Mouse (Mus musculus): ENCODE measurements around the gene Cd86. TPM values are rescaled to one million over a fixed set of nuclear protein-coding genes. Genes with fewer than 3 reads are reported as not detected.
A peak's percentile ranks its signal among the peaks of the same experiment; 100 is the strongest.

Gene Cd86
- polyA plus RNA-seq, 1 experiment from 2014 or later, result 2.9 TPM

DNA sequence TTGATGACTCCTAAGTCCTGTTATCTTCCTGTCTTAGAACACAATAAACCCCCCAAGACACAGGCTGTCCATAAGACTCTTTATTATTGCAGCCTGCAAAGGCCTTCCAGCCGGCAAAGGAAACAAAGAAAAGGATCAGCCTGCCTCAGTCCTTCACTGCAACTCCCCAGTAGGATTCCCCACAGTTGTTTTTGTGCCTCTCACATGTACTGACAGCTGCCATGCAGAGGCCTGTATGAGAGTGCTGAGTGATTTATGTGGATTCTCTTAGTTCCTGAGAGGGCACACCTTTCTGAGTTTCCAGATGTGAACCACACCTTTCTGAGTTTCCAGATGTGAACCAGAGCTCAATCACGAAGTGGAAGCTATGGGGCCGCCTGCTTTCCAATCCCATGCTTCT, 83.8 kb downstream of the Cd86 start:
- Histone ChIP-seq H3K4me1 (no peaks in the 10 kb centered on the region), H3K4me2 (no peak overlapping the region), H3K36me3 (no peaks in the 10 kb centered on the region), H3K9ac (no peak overlapping the region), H3K27me3 (no peaks in the 10 kb centered on the region), H3K27ac (no peak overlapping the region), H3K4me3 (no peak overlapping the region), H3K9me3 (no peaks in the 10 kb centered on the region)
- no peak for ATAC-seq (ENCODE audit: insufficient number of reproducible peaks, low FRiP score, low TSS enrichment, low read depth)
- 29% methylated on average over 3 of the region's 3 CpGs for WGBS

DNA sequence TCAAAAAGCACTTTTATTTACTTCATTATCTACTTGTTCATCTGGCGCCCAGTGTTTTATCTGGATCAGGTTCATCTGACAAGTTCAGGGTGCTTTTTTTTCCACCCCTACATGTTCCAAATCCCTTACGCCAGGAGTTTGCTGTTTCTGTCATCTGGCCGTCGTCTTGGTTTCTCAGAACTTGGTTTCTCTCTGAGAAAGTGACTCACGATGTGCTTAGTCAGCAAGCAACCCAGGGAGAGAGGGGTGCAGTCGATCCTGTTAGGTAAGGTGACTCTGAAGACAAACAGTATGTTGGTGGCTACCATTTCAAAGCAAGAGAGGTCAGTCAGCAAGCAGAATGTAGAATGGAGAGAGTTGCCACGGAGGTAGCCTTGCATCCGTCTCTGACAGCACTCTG, 93.9 kb downstream of the Cd86 start:
- Histone ChIP-seq H3K4me3 (no peak overlapping the region), H3K4me1 (no peaks in the 10 kb centered on the region), H3K27ac (no peak overlapping the region), H3K27me3 (no peaks in the 10 kb centered on the region), H3K9me3 (no peaks in the 10 kb centered on the region), H3K36me3 (no peaks in the 10 kb centered on the region), H3K9ac (no peak overlapping the region), H3K4me2 (no peak overlapping the region)
- ATAC-seq (ENCODE audit: insufficient number of reproducible peaks, low FRiP score, low TSS enrichment, low read depth), result no peak
- WGBS, result 64% methylated on average over 8 of the region's 8 CpGs

DNA sequence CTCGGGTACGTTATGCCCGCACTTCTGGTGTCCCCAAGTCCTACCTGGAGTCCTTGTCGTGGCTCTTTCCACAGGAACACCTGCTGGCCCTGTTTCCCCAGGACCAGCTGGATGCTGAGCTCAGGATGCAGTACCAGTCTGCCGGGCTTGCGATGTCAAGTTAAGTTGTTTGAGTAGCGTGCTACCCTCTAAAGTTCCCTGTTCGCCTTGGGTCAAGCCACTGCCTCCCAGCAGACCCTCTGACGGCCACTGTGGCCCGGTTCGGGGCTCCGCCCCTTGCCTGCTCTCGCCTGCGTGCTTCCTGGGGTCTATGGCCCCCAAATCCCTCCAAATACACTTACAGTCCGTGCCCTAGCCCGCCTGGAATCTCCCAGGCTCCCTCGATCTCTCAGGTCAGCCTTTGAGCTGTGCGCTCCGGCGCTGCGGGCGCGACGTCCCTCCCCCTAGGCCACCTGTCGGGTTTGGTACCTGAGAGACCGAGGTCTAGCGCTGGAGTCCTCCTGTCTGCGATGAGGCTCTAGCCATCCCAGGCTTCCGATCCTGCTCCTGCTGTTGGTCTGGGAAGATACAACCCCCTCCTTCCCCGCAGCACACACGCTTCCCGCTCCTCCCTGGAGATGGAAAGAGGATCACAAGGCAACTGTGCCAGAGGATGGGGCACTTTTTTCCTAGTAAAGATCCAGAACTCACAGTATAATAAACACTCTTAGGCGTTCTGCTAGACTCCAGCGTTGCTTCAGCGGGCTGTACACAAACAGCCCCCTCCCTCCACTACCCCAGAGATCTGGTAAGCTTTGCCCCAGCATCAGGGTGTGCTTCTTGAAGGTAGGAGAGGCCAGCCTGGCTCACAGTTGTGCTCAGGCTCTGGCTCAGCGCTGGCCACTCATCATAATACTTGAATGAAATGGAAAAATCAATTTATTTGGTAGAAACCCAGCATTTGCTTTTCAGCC, 104.2 kb downstream of the Cd86 start, which contains the start of gene Casr:
Gene Casr, minus strand, starts transcription at position 756 of the 953 bp plus-strand sequence.
- Histone ChIP-seq H3K4me3 (peak within 1 kb of the TSS; percentile 29), H3K27ac (no peak within 1 kb of the TSS), H3K36me3 (no peaks in the 10 kb centered on the region), H3K4me2 (peak within 1 kb of the TSS; percentile 56), H3K9me3 (no peaks in the 10 kb centered on the region), H3K4me1 (peaks cover 12% of the 10 kb centered on the region), H3K9ac (no peak within 1 kb of the TSS), H3K27me3 (peaks cover 26% of the 10 kb centered on the region)
- 3% methylated on average over 36 of the region's 36 CpGs for WGBS
- ATAC-seq (ENCODE audit: insufficient number of reproducible peaks, low FRiP score, low TSS enrichment, low read depth), result no peak

DNA sequence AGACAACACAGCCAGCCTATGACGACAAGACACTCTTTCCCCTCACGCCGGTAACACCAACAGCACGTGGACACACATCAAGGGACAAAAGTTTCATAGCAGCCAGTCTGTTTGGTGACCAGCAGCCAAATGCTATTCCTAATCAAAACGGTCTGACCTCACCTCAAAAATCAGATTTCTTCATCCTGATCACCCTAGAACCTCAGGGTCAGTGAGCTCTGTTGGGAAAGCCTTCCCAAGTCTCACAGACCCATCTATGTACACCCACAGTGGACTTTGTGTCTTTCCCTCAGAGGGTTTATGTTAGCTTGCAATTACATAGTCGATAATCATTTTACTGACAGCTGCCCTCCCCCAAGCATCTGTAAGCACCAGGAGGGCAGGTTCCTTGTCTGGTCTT, 106.3 kb downstream of the Cd86 start:
- 79% methylated on average over 6 of the region's 6 CpGs for WGBS

DNA sequence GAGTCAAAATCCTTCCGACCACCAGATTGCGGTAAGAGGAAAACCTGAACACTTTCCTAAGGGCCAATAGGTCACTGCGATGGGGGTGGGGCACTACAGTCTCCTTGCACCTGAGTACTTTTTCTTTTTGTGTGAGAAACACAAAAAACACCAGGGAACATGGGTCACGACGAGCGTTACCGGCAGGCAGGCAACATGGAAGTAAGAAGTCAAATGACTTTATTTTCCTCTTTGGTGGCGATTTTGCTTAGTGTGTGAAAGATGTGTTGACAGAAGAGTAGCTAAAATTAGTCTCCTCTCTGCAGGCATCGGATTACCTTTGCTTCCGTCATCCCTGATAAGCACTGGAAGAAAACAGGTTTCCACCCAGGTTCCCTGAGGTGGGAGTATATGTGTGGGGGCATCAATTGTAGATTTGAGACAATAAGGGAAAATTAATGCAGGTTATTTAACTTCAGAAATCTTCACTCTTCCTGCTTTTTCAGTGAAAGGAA, 110.2 kb downstream of the Cd86 start:
- no peak overlapping the region for H3K4me2 ChIP-seq
- no peaks in the 10 kb centered on the region for H3K4me1 ChIP-seq
- H3K27ac ChIP-seq, result no peak overlapping the region
- no peak for ATAC-seq (ENCODE audit: insufficient number of reproducible peaks, low FRiP score, low TSS enrichment, low read depth)
- H3K36me3 ChIP-seq, result no peaks in the 10 kb centered on the region
- H3K9me3 ChIP-seq, result 0 out of 2 replicates have a peak, but pooled peaks cover 3% of the 10 kb centered on the region
- H3K4me3 ChIP-seq, result no peak overlapping the region
- 72% methylated on average over 10 of the region's 10 CpGs for WGBS
- H3K9ac ChIP-seq, result no peak overlapping the region
- peaks cover 8% of the 10 kb centered on the region; the same call in 1 of the 2 replicates for H3K27me3 ChIP-seq

More for the DNA sequence above, 106.3 kb downstream of the Cd86 start:
- Histone ChIP-seq H3K9me3 (no peaks in the 10 kb centered on the region), H3K4me2 (no peak overlapping the region), H3K36me3 (no peaks in the 10 kb centered on the region), H3K27me3 (peaks cover 26% of the 10 kb centered on the region), H3K27ac (no peak overlapping the region), H3K4me1 (peaks cover 12% of the 10 kb centered on the region), H3K9ac (no peak overlapping the region), H3K4me3 (no peak overlapping the region)
- ATAC-seq (ENCODE audit: insufficient number of reproducible peaks, low FRiP score, low TSS enrichment, low read depth), result no peak

Other genes with a start within 250 kb of the Cd86 start
- 115 and 145 TPM in 2 replicates for gene Stfa3, start 210.7 kb downstream of the Cd86 start, polyA plus RNA-seq (2015; fragmentation: Nextera tagmentation; extraction: Ambion mirVana)
- 0.11 and 0.45 TPM in 2 replicates for gene Casr, start 103.9 kb downstream of the Cd86 start, polyA plus RNA-seq (2015; fragmentation: Nextera tagmentation; extraction: Ambion mirVana)
- gene Ildr1, start 27.9 kb upstream of the Cd86 start, polyA plus RNA-seq (2015; fragmentation: Nextera tagmentation; extraction: Ambion mirVana), result 1.8 and 2.1 TPM in 2 replicates
- 3.4 and 4.9 TPM in 2 replicates for gene Slc15a2, start 118.9 kb upstream of the Cd86 start, polyA plus RNA-seq (2015; fragmentation: Nextera tagmentation; extraction: Ambion mirVana)
- gene Iqcb1, start 162.3 kb upstream of the Cd86 start, polyA plus RNA-seq (2015; fragmentation: Nextera tagmentation; extraction: Ambion mirVana), result 32.6 and 36.1 TPM in 2 replicates
- 9.8 and 10.7 TPM in 2 replicates for gene Eaf2, start 208.9 kb upstream of the Cd86 start, polyA plus RNA-seq (2015; fragmentation: Nextera tagmentation; extraction: Ambion mirVana)
- gene Golgb1, start 209.1 kb upstream of the Cd86 start, polyA plus RNA-seq (2015; fragmentation: Nextera tagmentation; extraction: Ambion mirVana), result 116 and 127 TPM in 2 replicates

All from limb, embryonic 15.5 days (tissue).